Mouse (Mus musculus) Muller cell, postnatal 12 days (primary cell): Measurements from ENCODE around the gene Calr3.

Source experiments
- DNase-seq: peaks from one replicate; pipeline ENCODE4 v3.0.0-alpha.2; 2015; ENCODE audit errors: inconsistent ontology term

The Calr3 gene

GRCm38 (mm10) chr8:72438248-72439015 lies 5.2 kb downstream of the Calr3 start:
- no peak for DNase-seq

GRCm38 (mm10) chr8:72434952-72435351 lies 8.7 kb downstream of the Calr3 start:
- DNase-seq: peak; percentile 42

GRCm38 (mm10) chr8:72429676-72430075 lies 14.0 kb downstream of the Calr3 start:
- DNase-seq: no peak

- DNase-seq: no peak
These were observed 20.7 kb downstream of the Calr3 start for GRCm38 (mm10) chr8:72422926-72423325.

GRCm38 (mm10) chr8:72421362-72422335 lies 22.0 kb downstream of the Calr3 start, which contains the start of gene Eps15l1:
Gene Eps15l1 (minus strand): TSS chr8:72421460.
- DNase-seq: peak; percentile 98

- DNase-seq: peak; percentile 54
These were observed 22.9 kb downstream of the Calr3 start for GRCm38 (mm10) chr8:72420571-72421361.

- no peak for DNase-seq
These were observed 25.6 kb downstream of the Calr3 start for GRCm38 (mm10) chr8:72418073-72418472.

GRCm38 (mm10) chr8:72415252-72415651 lies 28.4 kb downstream of the Calr3 start:
- no peak for DNase-seq

- DNase-seq: no peak
These were observed 29.8 kb downstream of the Calr3 start for GRCm38 (mm10) chr8:72413839-72414238.

GRCm38 (mm10) chr8:72409443-72409842 lies 34.2 kb downstream of the Calr3 start:
- DNase-seq: peak; percentile 81

GRCm38 (mm10) chr8:72407878-72408277 lies 35.8 kb downstream of the Calr3 start:
- DNase-seq: no peak

GRCm38 (mm10) chr8:72402981-72403380 lies 40.7 kb downstream of the Calr3 start:
- no peak for DNase-seq

GRCm38 (mm10) chr8:72401381-72401780 lies 42.3 kb downstream of the Calr3 start:
- no peak for DNase-seq

- no peak for DNase-seq
These were observed 57.9 kb downstream of the Calr3 start for GRCm38 (mm10) chr8:72385737-72386136.

- DNase-seq: no peak
These were observed 61.3 kb downstream of the Calr3 start for GRCm38 (mm10) chr8:72382395-72382794.

GRCm38 (mm10) chr8:72380656-72381055 lies 63.0 kb downstream of the Calr3 start:
- no peak for DNase-seq

- no peak for DNase-seq
These were observed 66.8 kb downstream of the Calr3 start for GRCm38 (mm10) chr8:72376900-72377299.

- DNase-seq: no peak
These were observed 67.4 kb downstream of the Calr3 start for GRCm38 (mm10) chr8:72376309-72376708.

GRCm38 (mm10) chr8:72375161-72375560 lies 68.5 kb downstream of the Calr3 start:
- no peak for DNase-seq
